Mouse (Mus musculus): ENCODE data around the gene Gm14190.

GRCm38 (mm10) chr11:99657051-99657450, 33.5 kb downstream of the Gm14190 start:
- TF ChIP-seq CTCF (IDR thresholded peaks at IDR 0.05) (no peak), EP300 (IDR thresholded peaks at IDR 0.05) (no peak)

Measured in lung, postnatal 0 days (tissue).